In genomic region chr5:74089643-74090042, GRCm38 (mm10) we compare ENCODE assay signal across 19 mouse cellular contexts. TPM values are rescaled to one million over a fixed set of nuclear protein-coding genes. Genes with fewer than 3 reads are reported as not detected.
A peak's percentile ranks its signal among the peaks of the same experiment; 100 is the strongest.
DNase-seq lines count a peak whose midpoint lies in the region; ATAC-seq lines count a peak whose summit lies in the region.
"Had no signal": no experiment of that assay in that cellular context is flagged by ENCODE, and none has a peak within 500 bp of the region (broad histone marks: within the 10 kb centered on the region; RNA-seq: fewer than 3 reads in every experiment).

No protein-coding gene starts in this region.

- DNase-seq in limb, embryonic 10.5 days (ENCODE audit: low spot score) = no peak
- peak; percentile 39 to 66 for DNase-seq in kidney, adult 8-10 months
- peak; percentile 86 for DNase-seq in kidney, adult 9 months
- DNase-seq in kidney, postnatal 14 days = peak; percentile 51
- DNase-seq in frontal cortex, postnatal 36 days (ENCODE audit: low spot score in 2 of 2) = no peak
- DNase-seq: adrenal gland, adult 8-10 months; adrenal gland, postnatal 36 days; cerebellum, adult 2 months; cerebellum, postnatal 10 days; gastrocnemius, postnatal 36 days; heart, adult 11 months; heart, postnatal 10 days; heart, postnatal 4 days had no signal

- peaks cover 6% of the 10 kb centered on the region for H3K36me3 ChIP-seq in limb, embryonic 12.5 days
- peaks cover 10% of the 10 kb centered on the region for H3K36me3 ChIP-seq in limb, embryonic 10.5 days

- 0 out of 2 replicates have a peak overlapping the region, but pooled peaks have one; percentile 51 for H3K27ac ChIP-seq in limb, embryonic 12.5 days
- H3K27ac ChIP-seq in limb, embryonic 10.5 days = no peak overlapping the region
- H3K27ac ChIP-seq: embryonic facial prominence, embryonic 10.5 days; forebrain, embryonic 13.5 days; hindbrain, embryonic 12.5 days had no signal

- H3K27me3 ChIP-seq in limb, embryonic 12.5 days = no peaks in the 10 kb centered on the region
- no peaks in the 10 kb centered on the region for H3K27me3 ChIP-seq in limb, embryonic 10.5 days (ENCODE audit: low read depth, poor library complexity, severe bottlenecking)
- H3K27me3 ChIP-seq: forebrain, embryonic 13.5 days; hindbrain, embryonic 12.5 days had no signal

- no peak overlapping the region for H3K4me2 ChIP-seq in limb, embryonic 12.5 days
- H3K4me2 ChIP-seq: forebrain, embryonic 13.5 days; hindbrain, embryonic 12.5 days had no signal

- no peaks in the 10 kb centered on the region for H3K9me3 ChIP-seq in limb, embryonic 12.5 days
- H3K9me3 ChIP-seq in limb, embryonic 10.5 days (replicated peaks) = no peaks in the 10 kb centered on the region
- H3K9me3 ChIP-seq: embryonic facial prominence, embryonic 10.5 days; forebrain, embryonic 13.5 days; G1E; hindbrain, embryonic 12.5 days had no signal

- H3K4me1 ChIP-seq in limb, embryonic 12.5 days (replicated peaks) = peaks cover 8% of the 10 kb centered on the region
- peaks cover 11% of the 10 kb centered on the region for H3K4me1 ChIP-seq in limb, embryonic 10.5 days

- H3K4me3 ChIP-seq in limb, embryonic 12.5 days (replicated peaks) = no peak overlapping the region
- H3K4me3 ChIP-seq in limb, embryonic 10.5 days = no peak overlapping the region
- H3K4me3 ChIP-seq: embryonic facial prominence, embryonic 10.5 days; forebrain, embryonic 13.5 days; hindbrain, embryonic 12.5 days had no signal

- ATAC-seq in limb, embryonic 12.5 days (ENCODE audit: insufficient number of reproducible peaks, insufficient read depth, low FRiP score, low TSS enrichment, low read depth) = no peak
- ATAC-seq in CD4-positive, CD25-positive, alpha-beta regulatory T cell, adult 4 months = no peak
- ATAC-seq: forebrain, embryonic 13.5 days had no signal

- H3K9ac ChIP-seq in limb, embryonic 12.5 days (replicated peaks) = no peak overlapping the region
- H3K9ac ChIP-seq: forebrain, embryonic 13.5 days; hindbrain, embryonic 12.5 days had no signal

- 69% methylated on average over 3 of the region's 3 CpGs for WGBS in limb, embryonic 12.5 days
- 83% methylated on average over 3 of the region's 3 CpGs for WGBS in limb, embryonic 10.5 days

RNA-seq across cellular contexts. Expression of gene Usp46, which starts 21.4 kb away (rescaled TPM):
- 47.2 and 49.3 TPM in 2 replicates for polyA plus RNA-seq in limb, embryonic 12.5 days (2016; fragmentation: Nextera tagmentation; extraction: Ambion mirVana)
- polyA plus RNA-seq in limb, embryonic 10.5 days (2016; fragmentation: Nextera tagmentation; extraction: Ambion mirVana) = 30.8 and 37.9 TPM in 2 replicates
- 1 to 10 TPM; 8.6 to 9.7 TPM for polyA plus RNA-seq in CD4-positive, CD25-positive, alpha-beta regulatory T cell, adult 4 months (2017; shearing (Covaris generic))

Comparison
In these comparisons a context has a peak if more than half of its experiments do, and no peak if none do; other contexts are left out.
1. DNase-seq: peak in kidney, adult 8-10 months (2 of 2), kidney, adult 9 months (single experiment) and kidney, postnatal 14 days (single experiment); none in limb, embryonic 10.5 days (single experiment) and frontal cortex, postnatal 36 days (0 of 2).